Mouse (Mus musculus) forebrain, postnatal 0 days (tissue): ENCODE results near the gene Cutc. TPM values are rescaled to one million over a fixed set of nuclear protein-coding genes. Genes with fewer than 3 reads are reported as not detected.

ENCODE experiments used
- ATAC-seq: fragments of 200-750 bp; cut with Nextera tagmentation; 2 replicates; pipeline ENCODE4 v1.8.0; 2017; ENCODE audit warnings: mild to moderate bottlenecking, moderate library complexity
- DNase-seq: peaks from one replicate; pipeline ENCODE4 v3.0.0-alpha.2; 2015
- H3K27ac ChIP-seq: fragments of 300-500 bp; sonication (generic); 2 replicates; pipeline ENCODE4 v1.5.1; 2014; ENCODE audit warnings: low read depth, mild to moderate bottlenecking, antibody characterized with exemption, low read length, moderate library complexity, mixed read lengths
- H3K27me3 ChIP-seq: fragments of 300-500 bp; sonication (generic); 2 replicates; pipeline ENCODE4 v1.6.1; 2014; ENCODE audit warnings: mild to moderate bottlenecking, low read length, mixed read lengths; ENCODE audit not compliant: insufficient read depth
- H3K36me3 ChIP-seq: fragments of 300-500 bp; sonication (generic); 2 replicates; pipeline ENCODE4 v1.6.1; 2014; ENCODE audit warnings: mild to moderate bottlenecking, moderate library complexity; ENCODE audit not compliant: insufficient read depth
- H3K4me1 ChIP-seq: fragments of 300-500 bp; sonication (generic); 2 replicates; pipeline ENCODE4 v1.6.1; 2014; ENCODE audit warnings: antibody characterized with exemption; ENCODE audit not compliant: insufficient read depth
- H3K4me2 ChIP-seq: fragments of 300-500 bp; sonication (generic); 2 replicates; pipeline ENCODE4 v1.6.1; 2014; ENCODE audit warnings: low read depth, mild to moderate bottlenecking, moderate library complexity
- H3K4me3 ChIP-seq: fragments of 300-500 bp; sonication (generic); 2 replicates; pipeline ENCODE4 v1.5.1; 2014; ENCODE audit warnings: low read depth, low read length, mixed read lengths
- H3K9ac ChIP-seq: fragments of 300-500 bp; sonication (generic); 2 replicates; pipeline ENCODE4 v1.6.1; 2014; ENCODE audit warnings: mild to moderate bottlenecking
- H3K9me3 ChIP-seq: fragments of 300-500 bp; sonication (generic); 2 replicates; pipeline ENCODE4 v1.6.1; 2016; ENCODE audit warnings: low read length
- CTCF ChIP-seq: sonication (generic); IDR thresholded peaks from 2 replicates; pipeline ENCODE4 v1.5.1; 2016; ENCODE audit warnings: antibody characterized with exemption, control low read depth, low read depth
- WGBS: fragments of 180-500 bp; shearing (Covaris S2); extraction: QIAGEN DNeasy Blood & Tissue Kit; methylation state at CpG from one replicate; pipeline ENCODE4 v1.1.7; 2014; 5-methylcytosine and 5-hydroxymethylcytosine counted together
- polyA plus RNA-seq: library from polyadenylated mRNA; unstranded; fragments of >200 nt; fragmentation: Nextera tagmentation; extraction: Ambion mirVana; gene quantifications from 2 replicates; pipeline ENCODE4 v1.2.1, GENCODE M21; 2015
- total RNA-seq: library from RNA; depleted of rRNA; stranded (reverse); fragments of >200 nt; gene quantifications from 2 replicates; pipeline ENCODE4 v1.2.3, GENCODE M21; 2014

Gene Cutc
- total and polyA plus RNA-seq, 2 experiments from 2014 or later: 3.1 to 7.4 TPM

- Histone ChIP-seq H3K27ac (no peak overlapping the region), H3K27me3 (no peaks in the 10 kb centered on the region), H3K9me3 (no peaks in the 10 kb centered on the region), H3K36me3 (no peaks in the 10 kb centered on the region), H3K9ac (no peak overlapping the region), H3K4me3 (no peak overlapping the region), H3K4me2 (no peak overlapping the region), H3K4me1 (no peaks in the 10 kb centered on the region)
- no peak for ATAC-seq
- WGBS: 89% methylated on average over 4 of the region's 4 CpGs
- TF ChIP-seq CTCF: no peak
- DNase-seq: no peak
These were observed 39.7 kb downstream of the Cutc start for GRCm38 (mm10) chr19:43792537-43792936.

- ATAC-seq: no peak
- 93% methylated on average over 1 of the region's 1 CpGs for WGBS
- no peak for TF ChIP-seq CTCF
These were observed 41.2 kb downstream of the Cutc start for GRCm38 (mm10) chr19:43793951-43794350.

GRCm38 (mm10) chr19:43795511-43795910 is 42.7 kb downstream of the Cutc start:
- WGBS: 80% methylated on average over 8 of the region's 8 CpGs
- Histone ChIP-seq H3K4me2 (no peak overlapping the region), H3K27me3 (no peaks in the 10 kb centered on the region), H3K9me3 (no peaks in the 10 kb centered on the region), H3K9ac (no peak overlapping the region), H3K27ac (no peak overlapping the region), H3K36me3 (no peaks in the 10 kb centered on the region), H3K4me3 (no peak overlapping the region), H3K4me1 (no peaks in the 10 kb centered on the region)
- ATAC-seq (no peak), DNase-seq (no peak)
- TF ChIP-seq CTCF: no peak

More at GRCm38 (mm10) chr19:43793951-43794350, 41.2 kb downstream of the Cutc start:
- no peak overlapping the region for H3K9ac ChIP-seq
- no peaks in the 10 kb centered on the region for H3K4me1 ChIP-seq
- no peaks in the 10 kb centered on the region for H3K36me3 ChIP-seq
- no peak for DNase-seq
- no peak overlapping the region for H3K27ac ChIP-seq
- H3K9me3 ChIP-seq: no peaks in the 10 kb centered on the region
- no peak overlapping the region for H3K4me2 ChIP-seq
- no peaks in the 10 kb centered on the region for H3K27me3 ChIP-seq
- no peak overlapping the region for H3K4me3 ChIP-seq

DNA sequence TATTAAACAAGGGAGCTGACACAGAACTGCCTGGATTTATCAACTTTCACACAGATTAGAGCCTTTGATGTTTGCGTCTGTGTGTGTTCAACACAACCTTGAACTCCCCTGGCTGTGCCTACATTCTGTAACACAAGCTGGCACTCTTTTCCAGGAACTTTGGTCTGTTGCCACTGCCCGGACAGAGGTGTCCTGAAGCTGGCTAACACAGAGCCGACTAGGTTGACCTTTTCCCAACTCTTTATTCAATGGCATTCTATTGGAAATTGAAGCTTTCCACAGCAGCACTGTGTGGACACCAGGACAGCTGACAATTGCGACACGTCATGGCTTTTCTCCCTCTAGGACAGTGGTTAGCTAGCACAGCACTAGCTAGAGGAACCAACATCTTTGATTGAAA is 44.4 kb downstream of the Cutc start:
- no peak overlapping the region for H3K4me2 ChIP-seq
- 72% methylated on average over 5 of the region's 5 CpGs for WGBS
- no peaks in the 10 kb centered on the region for H3K9me3 ChIP-seq
- H3K27me3 ChIP-seq: no peaks in the 10 kb centered on the region
- H3K4me3 ChIP-seq: no peak overlapping the region
- no peak overlapping the region for H3K9ac ChIP-seq
- DNase-seq (no peak), ATAC-seq (no peak)
- H3K4me1 ChIP-seq: no peaks in the 10 kb centered on the region
- TF ChIP-seq CTCF: no peak
- no peaks in the 10 kb centered on the region for H3K36me3 ChIP-seq
- H3K27ac ChIP-seq: no peak overlapping the region

- WGBS: 72% methylated on average over 9 of the region's 9 CpGs
- no peaks in the 10 kb centered on the region for H3K4me1 ChIP-seq
- no peak for ATAC-seq
- TF ChIP-seq CTCF: no peak
- DNase-seq: no peak
- H3K4me3 ChIP-seq: no peak overlapping the region
- H3K36me3 ChIP-seq: no peaks in the 10 kb centered on the region
- no peaks in the 10 kb centered on the region for H3K9me3 ChIP-seq
- no peaks in the 10 kb centered on the region for H3K27me3 ChIP-seq
- no peak overlapping the region for H3K9ac ChIP-seq
- no peak overlapping the region for H3K4me2 ChIP-seq
- no peak overlapping the region for H3K27ac ChIP-seq
These were observed 48.7 kb downstream of the Cutc start for GRCm38 (mm10) chr19:43801427-43802051.

GRCm38 (mm10) chr19:43803866-43804265 is 51.1 kb downstream of the Cutc start:
- no peak for DNase-seq
- no peak for TF ChIP-seq CTCF
- no peak overlapping the region for H3K9ac ChIP-seq
- no peaks in the 10 kb centered on the region for H3K36me3 ChIP-seq
- H3K27me3 ChIP-seq: no peaks in the 10 kb centered on the region
- no peaks in the 10 kb centered on the region for H3K4me1 ChIP-seq
- no peak for ATAC-seq
- no peak overlapping the region for H3K4me2 ChIP-seq
- H3K4me3 ChIP-seq: no peak overlapping the region
- WGBS: 74% methylated on average over 10 of the region's 10 CpGs
- no peak overlapping the region for H3K27ac ChIP-seq
- no peaks in the 10 kb centered on the region for H3K9me3 ChIP-seq

GRCm38 (mm10) chr19:43809331-43809730 is 56.5 kb downstream of the Cutc start:
- Histone ChIP-seq H3K27me3 (no peaks in the 10 kb centered on the region), H3K9me3 (no peaks in the 10 kb centered on the region), H3K27ac (no peak overlapping the region), H3K36me3 (no peaks in the 10 kb centered on the region), H3K4me3 (no peak overlapping the region), H3K9ac (no peak overlapping the region), H3K4me1 (no peaks in the 10 kb centered on the region), H3K4me2 (no peak overlapping the region)
- 35% methylated on average over 4 of the region's 4 CpGs for WGBS
- no peak for TF ChIP-seq CTCF
- ATAC-seq: no peak
- DNase-seq: no peak
